Mouse (Mus musculus) embryonic fibroblast, embryonic 13.5 days (primary cell): ENCODE results near the gene Itga1.

ENCODE experiments used
- CTCF ChIP-seq: IDR thresholded peaks from 2 replicates; pipeline ENCODE4 v1.5.1; 2011; ENCODE audit warnings: mild to moderate bottlenecking, control low read depth, low read length, moderate library complexity, borderline replicate concordance; ENCODE audit not compliant: insufficient read depth
- POLR2A ChIP-seq: IDR thresholded peaks from 2 replicates; pipeline ENCODE4 v1.6.1; 2011; ENCODE audit warnings: low read depth, mild to moderate bottlenecking, control low read depth, low read length, moderate library complexity

- no peak for TF ChIP-seq POLR2A
- no peak for TF ChIP-seq CTCF
Observed at GRCm38 (mm10) chr13:115006213-115006835, 95.4 kb downstream of the Itga1 start.
